Mouse (Mus musculus) ZHBTc4 (cell line): Measurements from ENCODE around the gene Tnip1.
"Not testable (repeated sequence)": the region's sequence is repeated elsewhere in the genome, so short reads cannot be mapped to it uniquely, and the experiment has no call there.

Source experiments
- DNase-seq: peaks from one replicate; pipeline ENCODE4 v3.0.0-alpha.2; 2011; ENCODE audit warnings: low read depth, low spot score

The Tnip1 gene

DNA sequence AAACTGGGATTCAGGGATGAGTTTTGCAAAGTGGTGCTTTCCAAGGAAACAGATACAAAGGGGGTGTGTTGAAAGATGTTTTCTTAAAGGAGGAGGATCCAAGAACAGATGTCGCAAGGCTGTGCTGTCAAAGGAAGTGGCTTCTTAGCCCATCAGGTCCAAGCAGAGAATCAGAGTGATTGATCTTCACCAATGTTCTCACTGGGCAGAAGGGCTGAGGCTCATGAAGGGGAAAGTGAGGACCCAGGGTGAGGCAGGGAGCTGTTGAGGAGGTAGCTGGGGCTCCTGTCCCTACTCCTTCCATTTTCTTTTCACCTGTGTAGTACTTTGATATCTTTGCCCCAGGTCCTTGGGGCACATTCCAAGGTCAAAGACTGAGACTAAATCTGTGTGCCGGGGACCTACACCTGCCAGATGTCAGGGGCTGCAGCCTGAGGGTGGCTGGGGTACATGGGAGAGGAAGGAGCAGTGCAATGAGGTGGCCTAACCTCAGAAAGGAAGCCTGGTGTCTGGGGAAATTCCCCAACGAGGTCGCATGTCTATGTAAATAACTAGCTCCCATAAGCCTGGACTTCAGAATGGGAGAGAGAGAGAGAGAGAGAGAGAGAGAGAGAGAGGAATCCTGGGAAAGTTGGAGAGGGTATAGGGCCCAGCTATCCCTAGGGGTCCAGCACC, 9.5 kb upstream of the Tnip1 start:
- peak; percentile 21 for DNase-seq

DNA sequence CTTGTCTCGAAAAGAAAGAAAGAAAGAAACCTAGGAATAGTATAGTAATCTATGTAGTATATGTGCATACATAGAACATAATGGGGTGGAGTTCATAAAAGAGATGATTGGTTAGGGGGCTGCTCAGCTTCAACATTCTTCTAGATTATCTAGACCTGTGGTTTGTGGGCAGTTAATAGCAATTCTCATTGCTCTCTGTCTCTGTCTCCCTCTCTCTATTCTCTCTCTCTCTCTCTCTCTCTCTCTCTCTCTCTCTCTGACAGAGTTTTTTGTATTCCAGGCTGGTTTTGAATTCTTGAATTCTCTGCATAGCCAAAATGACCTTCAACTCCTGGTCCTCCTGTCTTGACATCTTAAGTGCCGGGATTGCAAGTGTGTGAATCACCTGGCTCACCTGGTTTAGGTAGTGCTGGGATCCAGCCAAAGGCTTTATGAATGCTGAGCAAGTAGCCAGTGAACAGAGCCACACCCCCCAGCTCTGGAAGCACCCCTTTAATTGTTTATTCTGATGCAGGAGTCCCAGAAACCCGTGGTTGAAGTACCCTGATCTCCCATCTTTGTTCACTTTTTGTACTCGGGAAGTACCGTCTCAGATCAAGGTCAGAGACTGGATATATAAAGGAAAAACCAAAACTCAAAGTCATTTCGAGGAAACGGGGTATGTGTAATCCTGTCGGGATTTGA, 8.8 kb upstream of the Tnip1 start:
- peak; percentile 43 for DNase-seq

DNA sequence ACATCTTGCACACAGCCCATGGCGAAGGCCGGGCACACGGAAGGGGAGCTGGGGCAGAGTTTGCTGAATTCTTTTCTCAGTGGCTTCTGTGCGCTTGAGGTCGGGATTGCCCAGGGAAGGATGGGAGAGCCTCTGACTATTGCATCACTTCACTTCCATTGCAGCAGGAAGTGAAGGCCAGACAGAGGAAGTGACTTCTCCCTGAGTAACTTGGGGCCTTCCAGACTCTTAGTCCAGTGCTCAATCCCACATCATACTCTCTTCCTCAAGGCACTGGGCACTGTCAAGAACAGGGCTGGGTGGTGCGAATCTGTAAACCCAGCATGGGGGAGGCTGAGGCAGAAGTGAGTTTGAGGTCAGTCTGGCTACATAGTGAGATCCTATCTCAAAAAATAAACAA, 2.5 kb upstream of the Tnip1 start:
- DNase-seq = no peak

DNA sequence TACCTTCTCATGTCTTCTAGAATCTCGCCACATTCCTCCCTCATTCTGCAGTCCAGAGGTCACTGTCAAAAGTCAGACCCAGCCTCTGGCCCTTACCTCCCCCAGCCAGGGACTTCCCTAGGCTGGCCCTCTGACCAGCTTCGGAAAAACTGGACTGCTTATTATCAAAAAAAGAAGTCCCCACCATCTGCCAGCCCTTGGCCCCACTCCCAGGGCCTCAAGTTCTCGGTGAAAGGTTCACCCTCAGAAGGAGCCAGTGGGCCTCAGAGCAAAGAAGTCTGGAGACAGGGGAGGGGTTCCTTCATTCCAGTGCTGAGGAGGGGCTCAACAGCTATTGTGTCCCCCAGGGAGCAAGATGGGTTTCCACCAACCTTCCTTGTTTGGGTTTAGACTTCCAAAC, 796 bp downstream of the Tnip1 start:
- DNase-seq = no peak

DNA sequence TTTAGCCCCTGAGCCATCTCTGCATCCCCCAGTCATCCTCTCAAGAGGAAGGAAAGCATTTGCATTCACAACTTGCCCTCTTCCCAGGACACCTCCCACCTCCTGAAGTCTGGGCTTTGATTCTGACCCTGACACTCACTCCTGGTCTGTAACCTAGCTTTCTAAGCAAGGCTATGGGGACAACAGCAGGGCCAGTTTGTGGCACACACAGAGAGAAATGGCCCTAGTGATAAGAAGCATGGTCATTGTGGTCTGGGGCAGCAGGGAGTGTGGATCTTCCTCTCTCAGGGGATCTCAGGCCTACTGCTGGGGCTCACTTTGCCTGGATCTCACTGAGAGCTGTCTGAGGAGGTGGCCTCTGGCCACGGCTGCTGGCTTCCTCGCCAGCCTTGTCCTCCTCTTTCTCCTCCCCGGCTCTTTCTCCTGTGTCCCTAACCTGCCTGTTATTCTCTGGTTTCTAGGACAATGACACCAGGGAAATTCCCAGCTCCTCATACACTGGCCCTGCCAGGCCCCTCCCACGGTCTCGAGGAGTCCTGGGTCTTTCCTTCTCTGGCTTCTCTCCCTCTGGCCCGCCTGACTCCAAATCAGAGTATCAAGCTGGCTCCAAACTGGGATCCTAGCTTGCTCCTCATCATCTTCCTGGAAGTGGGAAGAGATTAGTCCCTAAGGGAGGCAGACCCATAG, 1.4 kb downstream of the Tnip1 start:
- DNase-seq = no peak

DNA sequence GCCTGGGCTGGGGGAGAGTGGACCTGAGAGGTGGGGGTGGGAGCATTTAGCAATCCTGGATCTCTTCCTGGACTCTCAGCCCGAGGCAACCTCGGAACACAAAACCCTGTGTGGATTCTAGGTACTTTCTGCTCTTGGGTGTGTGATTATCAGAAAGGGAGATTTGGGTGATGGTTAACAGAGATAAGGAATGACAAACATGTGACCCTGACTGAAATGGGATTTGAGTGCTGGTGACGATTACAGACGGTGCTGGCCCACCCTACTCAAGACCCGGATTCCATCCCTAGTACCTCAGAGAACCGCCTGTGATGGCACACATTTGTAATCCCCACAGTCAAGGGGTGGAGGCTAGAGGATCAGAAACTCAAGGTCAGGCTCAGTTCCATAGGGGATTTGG, 2.5 kb downstream of the Tnip1 start:
- DNase-seq = no peak

DNA sequence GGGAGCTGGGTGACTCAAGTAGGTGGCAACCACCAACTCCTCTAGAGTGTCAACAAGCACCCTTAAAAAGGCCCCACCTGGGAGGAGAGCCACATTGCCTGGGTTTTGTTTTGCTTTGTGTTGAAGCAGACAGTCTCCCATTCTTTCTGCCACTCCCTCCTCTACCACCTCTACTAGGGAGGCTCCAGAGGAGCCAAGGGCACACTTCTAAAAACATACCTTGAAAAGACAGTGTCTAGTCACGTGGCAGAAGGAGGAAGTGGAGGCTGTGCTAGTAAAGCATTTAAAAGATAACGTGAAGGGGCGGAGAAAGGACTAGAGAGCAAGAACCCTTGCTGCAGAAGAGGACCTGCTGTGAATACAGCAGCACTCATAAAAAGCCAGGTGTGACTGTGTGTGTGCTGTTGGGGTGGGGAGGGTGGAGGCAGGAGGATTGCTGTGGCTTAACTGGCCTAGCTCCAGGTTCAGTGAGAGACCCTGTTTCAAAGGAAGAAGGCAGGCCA, 4.1 kb downstream of the Tnip1 start:
- peak; percentile 94 for DNase-seq

DNA sequence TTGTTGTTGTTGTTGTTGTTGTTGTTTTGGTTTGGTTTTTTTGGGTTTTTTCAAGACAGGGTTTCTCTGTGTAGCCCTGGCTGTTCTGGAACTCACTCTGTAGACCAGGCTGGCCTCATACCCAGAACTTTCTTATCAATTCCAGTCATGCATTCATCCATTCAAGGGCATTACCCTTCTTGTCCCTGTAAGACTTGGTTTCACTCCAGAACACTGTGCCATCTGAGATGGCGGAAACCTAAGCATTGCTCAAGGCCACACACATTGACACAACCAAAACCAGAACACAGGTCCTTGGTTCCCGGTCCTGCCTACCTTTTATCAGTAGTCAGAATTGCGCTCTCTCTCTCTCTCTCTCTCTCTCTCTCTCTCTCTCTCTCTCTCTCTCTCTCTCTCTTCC, 5.0 kb downstream of the Tnip1 start:
- DNase-seq = not testable (repeated sequence)

DNA sequence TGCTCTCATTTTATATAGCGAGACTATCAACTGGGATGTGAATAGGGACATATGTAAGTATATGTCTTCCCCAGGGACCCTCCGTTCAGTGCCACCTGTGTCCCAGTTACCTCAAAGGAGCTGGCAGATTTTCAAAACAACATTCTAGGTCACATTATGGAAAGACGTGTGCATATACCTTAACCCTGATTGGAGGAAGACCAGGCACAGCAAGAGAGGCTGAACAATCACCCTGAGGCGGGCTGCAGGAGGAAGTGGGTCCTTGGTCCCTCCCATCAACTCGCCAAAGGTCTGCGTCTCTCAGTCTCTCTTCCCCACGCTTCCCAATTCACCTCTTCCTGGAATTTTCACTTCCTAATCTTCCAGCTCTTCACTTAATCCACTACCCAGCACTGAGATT, 5.8 kb downstream of the Tnip1 start:
- DNase-seq = peak; percentile 60

DNA sequence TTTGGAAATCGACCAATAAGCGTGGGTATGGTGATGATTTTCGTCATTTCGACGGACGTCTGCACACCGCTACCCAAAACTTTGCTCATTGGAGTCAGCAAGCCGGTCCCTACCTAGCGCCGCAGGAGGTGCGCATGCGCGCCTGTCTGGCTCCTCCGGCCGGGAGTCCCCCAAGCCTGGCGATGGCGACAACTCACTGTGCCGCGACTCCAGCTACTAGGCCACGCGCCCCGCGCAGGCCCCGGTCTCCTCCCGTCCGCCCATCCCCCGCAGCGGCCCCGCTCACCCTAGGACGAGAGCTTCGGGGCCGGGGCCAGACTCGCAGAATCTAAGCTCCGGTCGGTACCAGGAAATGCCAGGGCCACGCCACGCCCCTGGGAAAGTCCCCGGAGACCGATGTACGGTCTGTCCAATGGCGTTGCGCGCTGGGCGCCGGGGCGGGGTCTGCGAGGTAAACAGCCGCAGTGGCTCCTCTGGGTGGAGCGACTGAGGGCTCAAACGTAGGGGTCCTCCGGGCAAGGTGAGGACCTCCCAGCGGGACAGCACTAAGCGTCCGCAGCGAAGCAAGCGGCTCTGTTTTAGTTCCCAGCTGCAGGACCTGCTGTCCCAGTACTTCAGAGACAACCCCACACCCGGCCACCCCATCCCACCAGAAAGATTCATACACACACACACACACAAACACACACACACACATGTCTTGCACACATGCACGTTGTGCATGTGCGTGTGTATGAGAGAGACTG, 6.8 kb downstream of the Tnip1 start:
- DNase-seq = peak; percentile 98

DNA sequence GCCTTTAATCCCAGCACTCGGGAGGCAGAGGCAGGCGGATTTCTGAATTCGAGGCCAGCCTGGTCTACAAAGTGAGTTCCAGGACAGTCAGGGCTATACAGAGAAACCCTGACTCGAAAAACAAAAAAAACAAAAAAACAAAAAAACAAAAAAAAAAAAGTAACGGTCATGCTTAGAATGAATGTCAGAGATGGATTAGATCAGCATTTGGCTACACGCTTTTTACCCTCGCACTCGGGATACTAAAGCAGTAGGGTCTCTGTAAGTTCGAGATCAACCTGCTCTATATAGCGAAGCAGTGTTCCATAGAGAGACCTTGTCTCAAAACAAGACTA, 7.3 kb downstream of the Tnip1 start:
- not testable (repeated sequence) for DNase-seq

DNA sequence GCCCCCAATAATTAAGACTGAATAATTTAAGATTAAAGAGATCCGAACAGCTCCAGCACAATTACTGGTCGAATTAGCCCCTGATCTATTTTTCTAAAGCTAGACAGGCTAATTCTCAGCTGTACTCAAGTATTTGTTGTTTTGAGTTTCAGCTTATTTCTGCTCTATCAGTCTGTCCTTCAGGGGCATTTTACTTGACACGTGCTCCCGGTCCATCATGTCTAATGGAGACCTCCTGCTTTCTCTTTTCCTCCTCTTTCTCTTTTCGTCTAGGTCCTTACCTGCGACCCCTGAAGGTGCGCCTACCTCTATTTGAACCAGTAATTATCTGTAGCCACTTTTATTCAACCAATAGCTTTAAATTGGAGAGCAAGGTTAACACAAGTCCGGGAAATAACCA, 8.0 kb downstream of the Tnip1 start:
- no peak for DNase-seq

DNA sequence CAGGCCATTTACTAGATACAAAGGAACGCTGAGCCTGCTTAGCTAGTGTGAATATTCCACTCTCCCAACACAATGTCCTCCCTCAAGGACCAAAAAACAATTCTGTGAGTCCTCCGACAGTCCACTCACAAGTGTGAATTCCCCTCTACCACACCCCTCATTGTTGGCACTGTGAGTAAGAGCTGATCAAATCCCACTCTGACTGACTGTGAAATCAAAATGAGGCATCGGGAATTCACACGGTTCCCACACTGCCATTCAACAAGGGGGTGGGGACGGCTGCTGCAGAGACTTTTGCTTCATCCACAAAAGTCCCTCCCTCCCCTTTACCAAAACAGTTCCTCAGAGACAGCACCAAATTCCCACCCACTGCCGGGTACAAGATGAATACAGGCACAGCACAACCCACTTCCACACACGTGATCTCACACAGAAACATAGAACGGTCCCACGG, 8.7 kb downstream of the Tnip1 start:
- peak; percentile 87 for DNase-seq

DNA sequence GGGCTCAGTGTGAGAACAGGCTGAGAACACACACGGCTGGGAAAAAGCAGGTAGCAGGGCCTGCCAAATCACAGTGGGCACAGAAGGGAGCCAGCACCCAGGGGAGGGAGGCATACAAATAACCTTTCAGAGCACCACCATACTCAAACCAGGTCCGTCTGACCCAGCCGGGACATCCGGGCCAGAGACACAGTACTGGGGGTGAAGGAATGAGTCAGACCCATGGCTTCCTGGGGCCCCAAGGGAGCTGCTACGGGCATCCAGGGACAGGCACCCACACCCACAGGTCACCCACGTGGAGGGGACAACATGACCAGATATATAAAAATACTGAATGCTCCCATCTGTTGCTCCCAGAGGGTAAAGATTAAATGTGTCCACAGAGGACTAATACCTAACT, 10.1 kb downstream of the Tnip1 start:
- DNase-seq = no peak

DNA sequence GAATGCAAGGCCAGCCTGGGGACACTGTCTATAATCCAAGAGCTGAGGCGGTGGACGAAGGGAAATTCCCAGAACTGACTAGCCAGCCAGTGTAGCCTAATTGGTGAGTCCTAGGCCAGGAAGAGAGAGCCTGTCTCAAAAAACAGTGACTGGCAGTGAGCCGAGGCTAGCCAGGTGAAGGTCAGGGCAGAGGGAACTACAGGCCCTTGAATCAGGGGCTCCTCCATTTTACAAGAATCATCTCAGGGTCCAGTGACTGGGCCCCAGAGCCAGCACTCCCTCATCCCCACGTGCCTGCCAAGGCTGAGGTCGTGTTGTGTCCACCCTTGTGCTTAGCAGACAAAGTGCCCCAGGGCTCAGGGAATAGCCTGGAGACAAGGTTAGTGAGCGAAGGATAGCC, 12.0 kb downstream of the Tnip1 start:
- DNase-seq = no peak

DNA sequence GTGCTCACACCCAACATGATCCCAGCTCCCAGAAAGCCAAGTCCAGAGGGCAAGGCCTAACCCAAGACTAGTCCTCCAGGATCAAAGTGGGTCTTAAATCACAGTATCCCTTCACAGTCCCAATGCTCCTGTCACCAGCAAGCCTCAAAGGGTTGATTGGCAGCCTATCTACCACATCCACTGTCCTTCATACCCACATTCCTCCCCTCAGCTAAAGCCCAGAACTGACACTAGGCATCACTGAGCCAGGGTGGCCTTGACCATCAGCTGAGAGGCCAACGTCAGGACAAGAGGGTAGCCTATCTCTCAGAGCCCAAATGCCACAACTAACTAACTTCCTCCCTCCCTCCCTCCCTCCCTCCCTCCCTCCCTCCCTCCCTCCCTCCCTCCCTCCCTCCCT, 13.0 kb downstream of the Tnip1 start:
- no peak for DNase-seq

DNA sequence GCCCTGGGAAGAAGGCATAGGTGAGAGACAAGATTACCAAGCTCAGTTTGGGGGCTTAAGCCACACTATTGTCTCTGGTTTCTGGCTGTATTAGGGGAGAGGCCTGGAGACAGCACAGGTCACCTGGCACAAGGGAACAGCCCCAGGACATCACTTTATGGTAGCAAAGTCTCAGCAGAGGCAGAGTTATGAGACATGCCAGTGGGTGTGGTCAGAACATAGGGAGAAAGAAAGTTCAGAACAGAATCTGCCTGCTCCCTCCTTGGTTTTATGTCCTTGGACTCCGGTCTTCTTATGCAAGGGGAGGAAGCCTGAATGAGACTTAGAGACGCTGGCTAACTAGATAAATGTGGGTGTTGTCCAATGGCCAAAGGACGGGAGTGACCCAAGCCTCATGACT, 18.0 kb downstream of the Tnip1 start:
- DNase-seq = no peak

DNA sequence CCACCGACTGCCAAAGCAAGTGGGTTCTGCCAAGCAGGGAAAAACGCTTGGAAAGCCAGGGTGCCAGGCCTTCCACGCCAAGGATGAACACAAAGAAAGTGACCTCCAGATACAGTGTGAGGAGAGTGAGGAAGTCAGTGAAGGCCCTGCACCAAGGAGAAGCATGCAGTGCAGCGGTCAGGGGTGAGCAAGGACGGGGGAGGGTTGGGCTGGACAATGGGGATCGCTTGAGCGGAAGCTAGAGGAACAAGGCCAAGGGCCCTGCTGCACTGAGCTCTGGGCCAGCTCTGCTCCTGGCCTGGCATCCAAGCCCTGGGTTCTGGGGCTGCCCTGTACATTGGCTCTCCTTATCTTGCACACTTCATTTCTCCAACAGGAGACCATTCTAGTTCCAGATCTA, 22.7 kb downstream of the Tnip1 start:
- DNase-seq = no peak

DNA sequence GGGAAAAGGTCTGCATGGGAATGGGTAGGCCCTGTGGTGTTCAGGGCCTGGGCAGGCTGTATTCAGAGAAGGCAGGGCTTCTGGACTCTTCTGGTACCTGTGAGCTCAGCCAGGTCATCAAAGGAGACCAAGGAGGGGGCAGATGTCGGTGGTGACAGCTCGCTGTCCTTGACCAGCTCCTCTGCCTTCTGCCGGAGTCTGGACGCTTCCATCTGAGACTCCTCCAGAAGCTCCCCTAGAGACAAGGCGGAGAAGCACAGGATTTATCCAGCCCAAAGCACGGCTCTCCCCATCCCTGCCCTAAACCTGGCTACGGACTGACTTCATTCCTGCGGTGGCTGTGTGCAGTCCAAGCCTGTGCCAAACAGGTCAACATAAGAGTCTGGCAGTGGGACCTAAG, 23.2 kb downstream of the Tnip1 start:
- no peak for DNase-seq

DNA sequence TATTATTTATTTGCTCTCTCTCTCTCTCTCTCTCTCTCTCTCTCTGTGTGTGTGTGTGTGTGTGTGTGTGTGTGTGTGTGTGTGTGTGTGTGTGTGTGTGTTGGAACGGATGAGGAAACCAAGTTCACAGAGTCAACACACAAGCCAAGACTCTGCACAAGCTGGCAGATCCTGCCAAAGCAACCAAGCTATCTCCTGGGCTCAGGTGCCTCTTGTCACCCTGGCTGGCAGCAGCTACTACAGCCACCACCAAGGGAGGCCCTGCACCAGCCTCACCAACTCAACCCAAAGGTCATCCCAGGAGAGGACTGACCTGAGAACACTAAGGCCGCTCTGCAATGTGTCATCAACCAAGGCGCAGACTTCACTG, 26.0 kb downstream of the Tnip1 start:
- no peak for DNase-seq

DNA sequence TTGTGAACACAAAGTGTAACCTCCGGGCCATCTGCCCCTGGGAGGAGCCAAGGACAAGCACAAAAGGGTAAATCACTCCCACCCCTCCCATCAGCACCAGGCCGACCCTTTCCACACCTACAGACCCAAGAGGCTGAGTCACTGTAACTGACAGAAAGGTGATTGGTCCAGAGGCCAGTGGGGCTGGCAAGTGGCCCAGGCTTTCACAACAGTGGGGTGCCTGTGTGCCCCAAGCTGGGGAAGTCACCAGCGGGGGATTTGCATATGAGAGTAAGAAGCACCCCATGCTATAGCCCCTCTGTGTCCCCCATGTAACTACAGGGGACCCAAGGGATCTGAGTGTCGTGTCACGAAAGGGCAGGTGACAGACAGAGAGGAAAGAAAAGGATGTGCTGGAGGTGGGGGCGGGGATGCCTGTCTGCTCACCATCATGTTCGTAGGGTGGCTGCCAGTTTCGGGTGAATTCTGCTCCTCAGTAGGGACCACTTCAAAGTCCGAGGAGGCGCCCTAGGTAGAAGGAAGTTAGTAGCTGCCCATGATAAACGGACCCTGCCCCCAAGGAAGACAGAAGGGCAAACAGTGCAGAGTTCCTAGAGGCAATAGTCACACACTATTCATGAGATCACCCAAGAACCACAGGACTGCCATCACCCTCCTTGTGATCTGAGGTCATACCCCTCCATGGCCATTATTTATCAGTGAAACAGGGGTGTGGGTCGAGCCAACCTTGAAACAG, 26.5 kb downstream of the Tnip1 start:
- peak; percentile 45 for DNase-seq

DNA sequence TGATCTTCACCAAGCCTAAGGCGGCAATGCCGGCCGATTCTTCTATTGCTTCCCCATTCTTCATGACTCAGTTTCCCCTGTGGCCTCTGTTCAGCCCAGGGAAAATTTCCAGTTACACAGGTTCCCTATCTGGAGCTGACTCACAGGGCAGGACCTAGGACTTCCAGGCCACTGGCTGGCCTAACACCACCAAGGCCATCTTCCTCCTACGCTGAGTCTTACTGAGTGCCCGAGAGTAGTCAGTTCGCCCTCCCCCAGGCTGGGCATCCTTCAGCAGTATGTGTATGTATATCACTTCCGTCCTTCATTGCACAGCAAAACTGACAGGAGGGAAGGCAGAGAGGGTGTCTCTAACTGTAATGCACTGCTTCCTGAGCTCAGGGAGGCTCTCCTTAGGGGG, 28.5 kb downstream of the Tnip1 start:
- no peak for DNase-seq
